Mouse (Mus musculus): ENCODE results near the gene Cdt1. TPM values are rescaled to one million over a fixed set of nuclear protein-coding genes. Genes with fewer than 3 reads are reported as not detected.

Gene Cdt1
- total RNA-seq, 1 experiment from 2014 or later: 29.8 TPM

Other genes starting within 250 kb of the Cdt1 start
- gene Trhr2, start 207.3 kb upstream of the Cdt1 start, total RNA-seq (2017): not detected in 2 replicates
- gene Zc3h18, start 191.4 kb upstream of the Cdt1 start, total RNA-seq (2017): 75.5 and 80.3 TPM in 2 replicates
- not detected in 2 replicates for gene Il17c, start 146.0 kb upstream of the Cdt1 start, total RNA-seq (2017)
- 285 and 300 TPM in 2 replicates for gene Cyba, start 135.1 kb upstream of the Cdt1 start, total RNA-seq (2017)
- gene Mvd, start 124.6 kb upstream of the Cdt1 start, total RNA-seq (2017): 4.8 TPM in 2 replicates
- 0.47 and 1.5 TPM in 2 replicates for gene Snai3, start 107.3 kb upstream of the Cdt1 start, total RNA-seq (2017)
- 42.0 and 46.2 TPM in 2 replicates for gene Rnf166, start 92.0 kb upstream of the Cdt1 start, total RNA-seq (2017)
- 24.1 and 25.2 TPM in 2 replicates for gene Ctu2, start 91.9 kb upstream of the Cdt1 start, total RNA-seq (2017)
- gene Piezo1, start 16.7 kb upstream of the Cdt1 start, total RNA-seq (2017): 22.1 and 24.4 TPM in 2 replicates
- gene Aprt, start 8.9 kb downstream of the Cdt1 start, total RNA-seq (2017): 26.4 and 42.6 TPM in 2 replicates
- 11.2 and 17.1 TPM in 2 replicates for gene Galns, start 43.4 kb downstream of the Cdt1 start, total RNA-seq (2017)
- 18.3 and 23.7 TPM in 2 replicates for gene Trappc2l, start 43.6 kb downstream of the Cdt1 start, total RNA-seq (2017)
- gene Pabpn1l, start 54.7 kb downstream of the Cdt1 start, total RNA-seq (2017): not detected in 2 replicates
- gene Cbfa2t3, start 131.1 kb downstream of the Cdt1 start, total RNA-seq (2017): 6.8 and 17.8 TPM in 2 replicates
- 5.2 and 8.3 TPM in 2 replicates for gene Acsf3, start 207.5 kb downstream of the Cdt1 start, total RNA-seq (2017)

Measured in neutrophil, adult 5-6 weeks (primary cell).